Mouse (Mus musculus) heart, postnatal 36 days (tissue): Measurements from ENCODE around the gene Tfpi. TPM values are rescaled to one million over a fixed set of nuclear protein-coding genes. Genes with fewer than 3 reads are reported as not detected.
"Not testable (repeated sequence)": the region's sequence is repeated elsewhere in the genome, so short reads cannot be mapped to it uniquely, and the experiment has no call there.

Experiments used
- DNase-seq, 2 experiments: peaks; one replicate each; pipeline ENCODE4 v3.0.0; 2021 to 2022
- intact Hi-C: fragments of 180-260 bp; cut with DNase I; formaldehyde crosslinking; loops from one replicate; pipeline ENCODE4 v1.15.1; 2025
- total RNA-seq, 2 experiments: library from RNA; stranded (reverse); gene quantifications; 2 replicates each; pipeline ENCODE4 v1.2.3; 2021

The Tfpi gene
- total RNA-seq, 2 experiments from 2014 or later = 52.0 to 64.1 TPM

DNA sequence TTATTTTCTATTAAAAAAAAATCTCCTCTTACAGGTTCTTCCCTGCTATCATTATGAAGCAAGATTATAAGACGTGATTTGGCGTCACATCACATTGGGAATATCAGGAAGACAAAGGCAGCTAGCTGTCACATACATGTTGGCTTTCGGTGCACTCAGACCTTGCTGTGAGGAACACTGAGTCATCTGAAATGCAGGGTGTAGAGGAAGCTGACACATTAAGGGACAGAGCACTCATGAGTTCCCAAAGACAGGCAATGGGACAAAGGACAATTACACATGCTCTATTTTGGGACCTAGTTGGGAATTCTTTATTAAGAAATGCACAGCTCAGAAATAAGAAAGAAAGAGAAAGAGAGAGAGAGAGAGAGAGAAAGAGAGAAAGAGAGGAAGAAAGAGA, 71.7 kb downstream of the Tfpi start:
- intact Hi-C loops = no loop called here

GRCm38 (mm10) chr2:84402713-84403112, 73.9 kb downstream of the Tfpi start:
- DNase-seq = no peak
- intact Hi-C loops = no loop called here

More for the DNA sequence above, 71.7 kb downstream of the Tfpi start:
- no peak for DNase-seq

GRCm38 (mm10) chr2:84396557-84396956, 80.0 kb downstream of the Tfpi start:
- no peak for DNase-seq
- intact Hi-C loops = no loop called here

DNA sequence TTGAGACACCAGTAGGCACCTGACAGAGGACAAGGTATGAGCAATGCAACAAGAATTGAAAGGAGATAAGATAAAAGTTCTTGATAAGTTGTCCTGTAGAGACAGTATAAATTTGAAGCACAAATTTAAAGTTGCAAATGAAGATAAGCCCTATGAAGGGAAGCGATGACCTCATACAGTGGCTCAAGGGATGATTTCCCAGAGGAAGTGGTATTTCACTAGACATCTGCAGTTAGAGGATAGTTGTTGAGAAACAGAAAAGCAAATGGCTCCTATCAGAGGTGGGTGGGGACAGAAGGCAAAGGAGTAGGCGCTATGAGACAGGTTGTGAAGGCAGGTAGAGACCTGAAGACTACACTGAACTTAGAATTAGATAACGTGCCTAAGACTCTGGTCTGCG, 83.3 kb downstream of the Tfpi start:
- intact Hi-C loops = no loop called here
- DNase-seq = no peak

DNA sequence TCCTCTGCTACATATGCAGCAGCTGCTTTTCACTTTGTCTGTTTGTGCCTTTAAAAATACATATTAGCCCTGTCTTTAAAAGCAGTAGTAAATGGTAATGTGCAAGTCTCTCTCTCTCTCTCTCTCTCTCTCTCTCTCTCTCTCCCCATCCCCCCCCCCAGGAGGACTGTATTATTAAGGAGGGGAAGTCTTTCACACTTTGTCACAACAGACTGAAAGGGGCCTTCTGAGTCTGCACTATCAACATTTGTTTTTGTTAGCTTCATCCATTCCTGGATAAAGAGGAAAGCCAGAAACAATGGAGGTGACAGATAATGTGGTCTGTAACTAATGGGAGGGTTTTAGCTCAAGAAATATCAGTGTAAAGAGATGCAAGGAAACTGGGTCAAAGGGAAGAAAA, 87.5 kb downstream of the Tfpi start:
- intact Hi-C loops = no loop called here
- DNase-seq = no peak

GRCm38 (mm10) chr2:84388537-84388936, 88.0 kb downstream of the Tfpi start:
- DNase-seq, intact Hi-C loops: not testable (repeated sequence)

DNA sequence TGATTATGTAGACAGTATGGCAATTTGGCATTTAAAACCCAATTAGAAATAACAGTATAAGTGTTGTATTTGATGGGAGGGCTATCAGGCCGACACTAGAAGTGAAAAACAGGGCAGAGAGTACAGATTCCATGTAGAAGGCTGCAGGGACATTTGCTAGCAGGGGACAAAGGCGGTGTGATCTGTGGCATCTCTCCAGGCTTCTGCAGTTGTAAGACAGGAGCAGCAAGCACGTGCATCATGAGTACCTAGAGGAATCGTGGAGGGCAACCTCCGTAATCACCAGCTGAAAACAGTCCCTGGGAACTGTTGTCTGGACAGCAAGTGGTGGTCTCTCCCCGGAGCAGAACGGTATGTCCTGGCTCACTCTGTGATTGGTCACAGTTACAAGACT, 88.6 kb downstream of the Tfpi start:
- intact Hi-C loops = no loop called here
- DNase-seq = peak in 1 of 2 experiments; percentile 39

GRCm38 (mm10) chr2:84387394-84388022, 89.1 kb downstream of the Tfpi start:
- intact Hi-C loops = loop anchor here (2.0 kb wide), 3 partner anchors 37 to 203 kb away; partner anchors contain the start of gene Calcrl
- DNase-seq = peak in 1 of 2 experiments; percentile 33

DNA sequence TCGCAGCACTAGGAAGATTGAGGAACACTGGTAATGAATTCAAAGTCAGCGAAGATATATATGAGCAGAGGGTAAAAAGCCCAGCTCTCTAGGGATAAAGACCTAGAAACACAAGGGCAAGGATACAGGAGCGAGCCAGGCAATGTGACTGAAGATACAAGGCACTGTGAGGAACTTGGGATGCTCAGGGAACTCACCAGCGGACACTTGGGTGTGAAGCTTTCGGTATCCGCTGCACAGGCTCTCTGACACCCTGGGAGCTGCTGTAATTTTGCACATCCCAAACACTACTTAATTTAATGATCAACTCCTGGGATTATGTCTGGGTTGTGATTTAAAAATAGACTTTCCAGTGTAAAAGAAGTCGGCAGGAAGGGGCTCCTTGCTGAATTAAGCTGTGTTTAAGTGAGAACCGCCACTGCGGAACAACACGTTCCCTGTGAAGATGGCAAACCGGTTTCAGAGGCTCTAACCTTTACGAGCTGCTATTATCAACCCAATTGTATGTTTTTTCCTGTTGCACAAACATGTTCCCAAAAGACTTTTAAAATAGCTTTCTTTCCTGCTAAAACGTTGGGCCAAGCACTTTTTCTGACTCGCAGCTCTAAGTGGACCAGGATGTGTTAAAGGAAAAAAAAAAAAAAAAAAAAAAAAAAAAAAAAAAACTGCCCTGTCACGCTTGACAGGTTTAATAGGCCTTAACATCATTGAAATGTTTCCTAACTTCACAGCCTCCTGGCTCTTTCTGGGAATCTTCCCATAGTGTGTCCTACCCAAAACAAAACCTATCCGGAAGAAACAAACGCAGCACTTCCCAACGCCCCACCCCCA, 89.8 kb downstream of the Tfpi start:
- DNase-seq = peak; percentile 38 to 48
- intact Hi-C loops = loop anchor here (2.0 kb wide), 3 partner anchors 38 to 202 kb away; partner anchors contain the start of gene Calcrl

DNA sequence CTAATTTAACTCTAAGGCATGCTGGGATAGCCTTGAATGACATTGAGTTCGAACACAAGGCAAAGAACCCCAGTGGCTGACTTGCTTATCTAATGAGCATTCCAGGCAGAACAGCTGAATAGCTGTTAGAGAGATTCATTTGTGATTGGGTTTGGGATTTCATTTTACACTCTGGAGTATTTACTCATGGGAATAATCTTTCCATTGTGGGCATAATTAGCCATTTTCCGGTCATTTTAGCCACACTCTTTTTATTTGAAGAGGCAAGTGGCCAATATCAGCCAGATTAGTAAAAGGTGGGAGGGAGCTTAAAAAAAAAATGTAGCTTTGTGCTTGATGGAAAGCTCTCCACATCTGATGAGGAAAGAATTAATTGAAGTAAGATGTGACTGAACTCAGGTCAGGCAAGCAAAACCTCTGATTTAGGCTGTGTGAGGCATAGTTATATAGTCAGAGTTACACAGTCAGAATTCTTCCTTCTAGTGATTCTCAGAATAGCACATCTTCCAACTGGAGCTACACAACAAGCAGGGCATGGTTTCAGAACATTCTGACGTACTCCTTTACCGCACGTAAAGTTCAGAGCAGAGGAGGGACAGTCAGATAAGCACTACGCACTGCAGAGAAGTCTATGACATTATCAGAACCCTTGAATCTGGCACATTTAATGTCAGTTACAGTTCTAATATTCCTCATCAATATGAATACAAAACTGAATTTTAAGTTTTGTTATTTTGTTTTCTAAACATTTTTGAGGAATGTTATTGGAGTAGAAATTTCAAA, 91.5 kb downstream of the Tfpi start:
- intact Hi-C loops = no loop called here
- DNase-seq = no peak

DNA sequence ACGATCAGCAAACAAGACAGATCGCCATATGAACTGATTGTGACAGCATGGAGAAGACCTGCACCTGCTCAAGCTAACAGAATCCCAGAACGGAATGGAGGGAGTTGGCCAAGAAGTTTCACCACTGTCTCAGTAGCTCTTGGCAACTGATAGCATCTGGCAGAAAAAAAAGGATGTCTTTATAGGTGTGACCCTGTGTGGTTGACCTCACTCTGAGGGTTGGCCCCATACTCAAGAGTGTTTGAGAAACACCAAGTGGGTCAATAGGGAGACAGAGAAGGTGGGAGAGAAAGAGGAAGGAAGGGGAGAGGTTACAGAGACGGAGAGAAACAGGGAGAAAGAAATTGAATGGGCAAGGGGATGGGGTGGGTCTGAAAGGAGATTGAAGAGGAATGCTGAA, 92.7 kb downstream of the Tfpi start:
- intact Hi-C loops = no loop called here
- no peak for DNase-seq

Other genes starting within 250 kb of the Tfpi start
- gene Calcrl, start 51.4 kb downstream of the Tfpi start, total RNA-seq = 10 to 100 TPM; 29.2 to 31.4 TPM
- gene Ctnnd1, start 174.0 kb upstream of the Tfpi start, total RNA-seq = 10 to 100 TPM; 63.0 to 69.4 TPM
- gene Btbd18, start 182.3 kb upstream of the Tfpi start, total RNA-seq = under 1 TPM in 1 of 2 experiments, not detected in 1; 0.08 TPM
- gene Selenoh, start 194.0 kb upstream of the Tfpi start, total RNA-seq = 10 to 100 TPM; 26.2 to 29.6 TPM
- 1 to 10 TPM; 3.3 to 8.3 TPM for gene Gm28635, start 201.3 kb upstream of the Tfpi start, total RNA-seq
- gene Med19, start 201.6 kb upstream of the Tfpi start, total RNA-seq = 10 to 100 TPM; 11.7 to 12.2 TPM
- 100 to 1,000 TPM; 100 to 134 TPM for gene Tmx2, start 202.4 kb upstream of the Tfpi start, total RNA-seq
- gene Zdhhc5, start 238.4 kb upstream of the Tfpi start, total RNA-seq = 10 to 100 TPM; 62.4 to 63.4 TPM